Mouse (Mus musculus) megakaryocyte, embryonic 14.5 days (primary cell): ENCODE data around the gene Cish.

Experiments
- FLI1 ChIP-seq: IDR thresholded peaks from 2 replicates; pipeline ENCODE4 v1.6.1; 2012; ENCODE audit warnings: low read length, inconsistent platforms, mixed read lengths
- GATA1 ChIP-seq: IDR thresholded peaks from 3 replicates; pipeline ENCODE4 v1.6.1; 2012; ENCODE audit warnings: mixed read lengths, low read length, inconsistent platforms, borderline replicate concordance

GRCm38 (mm10) chr9:107327879-107328620 lies 32.2 kb downstream of the Cish start:
- TF ChIP-seq GATA1 (no peak), FLI1 (no peak)
